Mouse (Mus musculus): ENCODE measurements around the gene Lrrc8c.

- TF ChIP-seq POLR2A (IDR thresholded peaks at IDR 0.05; ENCODE audit: borderline replicate concordance, insufficient read depth, low read length), result no peak
- TF ChIP-seq CTCF (IDR thresholded peaks at IDR 0.05; ENCODE audit: borderline replicate concordance, insufficient read depth, low read depth, low read length), result no peak
Observed at GRCm38 (mm10) chr5:105515532-105515931, 3.7 kb upstream of the Lrrc8c start.
